Mouse (Mus musculus) large intestine, adult 2 months (tissue): ENCODE data around the gene Enoph1. TPM values are rescaled to one million over a fixed set of nuclear protein-coding genes. Genes with fewer than 3 reads are reported as not detected.

Source experiments
- polyA plus RNA-seq: library from polyadenylated mRNA; depleted of rRNA; stranded (reverse); fragments of >200 nt; gene quantifications from 2 replicates; pipeline ENCODE4 v1.2.3, GENCODE M21; 2012; rRNA removed

Enoph1 gene
- polyA plus RNA-seq, 1 experiment: 36.6 TPM

Other genes with a start within 250 kb of the Enoph1 start
- not detected in 2 replicates for gene Vamp9, start 133.7 kb upstream of the Enoph1 start, polyA plus RNA-seq
- 14.8 and 18.6 TPM in 2 replicates for gene Hnrnpd, start 61.0 kb upstream of the Enoph1 start, polyA plus RNA-seq
- gene 4930524J08Rik, start 60.9 kb upstream of the Enoph1 start, polyA plus RNA-seq: 0.99 and 2.1 TPM in 2 replicates
- 51.1 and 68.0 TPM in 2 replicates for gene Hnrnpdl, start 321 bp upstream of the Enoph1 start, polyA plus RNA-seq
- gene Tmem150c, start 119.8 kb downstream of the Enoph1 start, polyA plus RNA-seq: 0.18 and 0.30 TPM in 2 replicates